ENCODE assay signal across 10 mouse cellular contexts in the genomic region with DNA sequence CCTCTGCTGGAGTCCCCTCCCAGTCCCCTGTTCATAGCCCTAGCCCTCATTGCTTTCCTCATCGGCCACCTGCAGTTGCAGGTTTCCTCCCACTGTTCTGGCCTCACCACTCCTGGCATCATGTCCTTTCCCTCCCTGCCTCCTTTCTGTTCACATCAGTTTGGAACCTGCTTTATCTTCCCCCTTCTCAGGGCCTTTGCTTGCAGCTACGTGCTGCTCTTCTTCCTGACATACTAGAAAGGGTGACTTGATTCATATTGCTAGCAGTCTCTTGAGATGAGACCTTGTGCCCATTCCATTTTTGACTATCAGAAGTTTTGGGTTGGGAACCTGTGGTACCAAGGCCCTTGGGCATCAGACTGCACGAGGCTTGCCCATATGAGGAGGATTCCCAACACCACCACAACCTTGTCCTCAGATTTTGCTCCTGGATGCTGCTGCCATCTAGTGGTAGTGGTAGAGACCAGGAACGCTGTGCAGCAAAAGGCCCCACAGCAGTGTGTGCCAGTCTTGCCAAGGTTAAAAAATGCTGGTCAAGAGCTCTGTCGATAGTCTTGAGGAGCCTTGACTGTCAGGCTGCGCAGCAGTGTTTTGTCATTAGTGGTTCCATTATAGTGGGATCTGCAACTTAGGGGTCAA. TPM values are rescaled to one million over a fixed set of nuclear protein-coding genes. Genes with fewer than 3 reads are reported as not detected.
DNase-seq lines count a peak whose midpoint lies in the region; ATAC-seq and TF ChIP-seq lines count a peak whose summit lies in the region.
"Had no signal": no experiment of that assay in that cellular context is flagged by ENCODE, and none has a peak within 500 bp of the region (broad histone marks: within the 10 kb centered on the region; RNA-seq: fewer than 3 reads in every experiment).

No protein-coding gene starts in this region.

- TF ChIP-seq CTCF in intestine, postnatal 0 days (IDR thresholded peaks at IDR 0.05; ENCODE audit: low read depth): peak; percentile 91
- TF ChIP-seq CTCF in C2C12 (IDR thresholded peaks at IDR 0.05; ENCODE audit: control insufficient read depth, insufficient read depth, insufficient read length) (peak; percentile 71), Patski (IDR thresholded peaks at IDR 0.05) (no peak)
- TF ChIP-seq CTCF in small intestine, adult 2 months (IDR thresholded peaks at IDR 0.05; ENCODE audit: extremely low read depth, insufficient read length, insufficient replicate concordance, low read depth, low read length): peak; percentile 88; the same call in 1 of the 2 replicates

- no peaks in the 10 kb centered on the region for H3K27me3 ChIP-seq in intestine, postnatal 0 days (replicated peaks; ENCODE audit: control insufficient read depth, insufficient read depth, low read length)
- no peaks in the 10 kb centered on the region for H3K27me3 ChIP-seq in intestine, embryonic 16.5 days (replicated peaks; ENCODE audit: control insufficient read depth, insufficient read depth, low read length)
- H3K27me3 ChIP-seq in C2C12 (ENCODE audit: control insufficient read depth, insufficient read depth, insufficient read length) (no peaks in the 10 kb centered on the region), Patski (no peaks in the 10 kb centered on the region)
- H3K27me3 ChIP-seq in small intestine, adult 2 months (ENCODE audit: control insufficient read depth, insufficient read depth, low read length): no peaks in the 10 kb centered on the region
- peaks cover 8% of the 10 kb centered on the region for H3K27me3 ChIP-seq in forebrain, embryonic 10.5 days (ENCODE audit: poor library complexity, severe bottlenecking)

- H3ac ChIP-seq in C2C12 (ENCODE audit: control insufficient read depth, insufficient read length, low read depth): no peak overlapping the region

- DNase-seq in Patski (ENCODE audit: low read depth, low spot score): no peak
- peak; percentile 63 for DNase-seq in embryo, embryonic 10.5 days (ENCODE audit: low spot score)
- peak; percentile 65 to 68 for DNase-seq in left cerebral cortex, postnatal 14 days (ENCODE audit: low spot score in 2 of 2)
- no peak for DNase-seq in forebrain, embryonic 10.5 days (ENCODE audit: extremely low spot score, low spot score)

- no peak overlapping the region for H3K4me3 ChIP-seq in intestine, postnatal 0 days (ENCODE audit: low read depth, low read length)
- H3K4me3 ChIP-seq in intestine, embryonic 16.5 days (ENCODE audit: low read length): no peak overlapping the region
- H3K4me3 ChIP-seq in C2C12 (ENCODE audit: insufficient read depth, poor library complexity, severe bottlenecking): no peak overlapping the region
- H3K4me3 ChIP-seq in small intestine, adult 2 months (ENCODE audit: low read depth, low read length): no peak overlapping the region
- H3K4me3 ChIP-seq in forebrain, embryonic 10.5 days: no peak overlapping the region
- H3K4me3 ChIP-seq: erythroblast, embryonic 14.5 days; liver, embryonic 15.5 days had no signal

- no peaks in the 10 kb centered on the region for H3K9me3 ChIP-seq in intestine, postnatal 0 days (ENCODE audit: control insufficient read depth)
- no peaks in the 10 kb centered on the region for H3K9me3 ChIP-seq in intestine, embryonic 16.5 days (ENCODE audit: control insufficient read depth, low read length)
- no peaks in the 10 kb centered on the region for H3K9me3 ChIP-seq in forebrain, embryonic 10.5 days
- H3K9me3 ChIP-seq: liver, embryonic 15.5 days had no signal

- TF ChIP-seq POLR2A in small intestine, adult 2 months (IDR thresholded peaks at IDR 0.05; ENCODE audit: low read depth, low read length): no peak

- CTCF ChIA-PET in Patski (lab: Charles Lee): interaction anchor here (0.8 to 2.1 kb wide), 7 partner anchors 10 to 286 kb away, joined by 3 to 11 read pairs (median 3); partner anchors contain the start of gene Leng8

- peaks cover 67% of the 10 kb centered on the region for H3K36me3 ChIP-seq in intestine, postnatal 0 days (ENCODE audit: control insufficient read depth, insufficient read depth)
- peaks cover 47% of the 10 kb centered on the region for H3K36me3 ChIP-seq in intestine, embryonic 16.5 days (ENCODE audit: control insufficient read depth, insufficient read depth, low read length)
- peaks cover 63% of the 10 kb centered on the region for H3K36me3 ChIP-seq in C2C12 (ENCODE audit: control insufficient read depth, insufficient read depth)
- H3K36me3 ChIP-seq in small intestine, adult 2 months (ENCODE audit: control insufficient read depth, insufficient read depth, low read length): peaks cover 67% of the 10 kb centered on the region
- peaks cover 79% of the 10 kb centered on the region for H3K36me3 ChIP-seq in forebrain, embryonic 10.5 days (replicated peaks)

- intact Hi-C loops in left cerebral cortex, postnatal 14 days (cut with DNase I): loop anchor here (5.0 kb wide), 2 partner anchors 282 to 327 kb away; no protein-coding TSS in a partner anchor

- H3K4me2 ChIP-seq in intestine, postnatal 0 days (replicated peaks; ENCODE audit: low read depth): no peak overlapping the region
- H3K4me2 ChIP-seq in intestine, embryonic 16.5 days (ENCODE audit: low read depth, low read length): no peak overlapping the region
- H3K4me2 ChIP-seq: liver, embryonic 15.5 days had no signal

- 62% methylated on average over 6 of the region's 6 CpGs for WGBS in intestine, postnatal 0 days
- 65% methylated on average over 6 of the region's 6 CpGs for WGBS in intestine, embryonic 16.5 days
- WGBS in small intestine, adult 2 months: 49% methylated on average over 6 of the region's 6 CpGs
- 75% methylated on average over 6 of the region's 6 CpGs for WGBS in forebrain, embryonic 10.5 days

- H3K79me2 ChIP-seq in C2C12 (ENCODE audit: control insufficient read depth, insufficient read depth): peaks cover 6% of the 10 kb centered on the region

- in situ Hi-C loops in Patski (cut with MboI; ENCODE audit: low pct_unique_long_range_greater_than_20kb): no loop called here

- H3K27ac ChIP-seq in intestine, postnatal 0 days (ENCODE audit: low read depth, low read length): peak overlapping the region; percentile 100; the same call in 1 of the 2 replicates
- no peak overlapping the region for H3K27ac ChIP-seq in intestine, embryonic 16.5 days (ENCODE audit: low read length)
- no peak overlapping the region for H3K27ac ChIP-seq in small intestine, adult 2 months (ENCODE audit: insufficient read depth, low read depth, low read length)
- H3K27ac ChIP-seq in forebrain, embryonic 10.5 days: no peak overlapping the region
- H3K27ac ChIP-seq: liver, embryonic 15.5 days had no signal

- POLR2A ChIA-PET in Patski (lab: Charles Lee): no interaction called here

- H3K4me1 ChIP-seq in intestine, postnatal 0 days (replicated peaks; ENCODE audit: control insufficient read depth, insufficient read depth, low read length): peaks cover 7% of the 10 kb centered on the region; the same call in 1 of the 2 replicates
- H3K4me1 ChIP-seq in intestine, embryonic 16.5 days (ENCODE audit: control insufficient read depth, insufficient read depth, low read length): peaks cover 23% of the 10 kb centered on the region
- peaks cover 12% of the 10 kb centered on the region for H3K4me1 ChIP-seq in small intestine, adult 2 months (ENCODE audit: control insufficient read depth, insufficient read depth, insufficient read length, low read length)
- H3K4me1 ChIP-seq in forebrain, embryonic 10.5 days: peaks cover 23% of the 10 kb centered on the region

- peaks cover 3% of the 10 kb centered on the region for H3K79me3 ChIP-seq in C2C12 (ENCODE audit: low read depth)

- no peak for ATAC-seq in intestine, postnatal 0 days
- no peak for ATAC-seq in intestine, embryonic 16.5 days
- ATAC-seq in Patski: peak; percentile 46

- no peak overlapping the region for H3K9ac ChIP-seq in intestine, postnatal 0 days (ENCODE audit: low read depth, low read length)
- no peak overlapping the region for H3K9ac ChIP-seq in intestine, embryonic 16.5 days (ENCODE audit: low read depth, low read length)
- H3K9ac ChIP-seq: liver, embryonic 15.5 days had no signal

TF ChIP-seq in C2C12, 6 proteins besides CTCF, POLR2A, EP300 and RAD21 (continues in another document):
- no peak for TF ChIP-seq MYOG (IDR thresholded peaks at IDR 0.05; ENCODE audit: control insufficient read depth, extremely low read depth, insufficient read length)
- TF ChIP-seq CEBPB (IDR thresholded peaks at IDR 0.05; ENCODE audit: low read depth): no peak
- TF ChIP-seq USF1 (IDR thresholded peaks at IDR 0.05; ENCODE audit: low read depth): no peak

RNA-seq across cellular contexts. Expression of gene Leng9, which starts 4.5 kb away (rescaled TPM):
- polyA plus RNA-seq in intestine, postnatal 0 days (2015; fragmentation: Nextera tagmentation; extraction: Ambion mirVana): 14.1 and 16.0 TPM in 2 replicates
- polyA plus RNA-seq in intestine, embryonic 16.5 days (2015; fragmentation: Nextera tagmentation; extraction: Ambion mirVana): 6.8 and 7.1 TPM in 2 replicates
- polyA plus RNA-seq in C2C12 (2012; fragmentation: generic; extraction: Trizol) (2.4 TPM), Patski (2021) (6.4 TPM)
- 1 to 10 TPM; 6.1 to 6.7 TPM for total RNA-seq in left cerebral cortex, postnatal 14 days (2021)
- polyA plus RNA-seq in small intestine, adult 2 months (2012; rRNA removed): 24.5 and 92.5 TPM in 2 replicates
- polyA plus RNA-seq in forebrain, embryonic 10.5 days (2016; fragmentation: Nextera tagmentation; extraction: Ambion mirVana): 1.7 and 1.8 TPM in 2 replicates

RNA-seq across cellular contexts. Expression of gene Leng8, which starts 8.8 kb away (rescaled TPM):
- polyA plus RNA-seq in intestine, postnatal 0 days (2015; fragmentation: Nextera tagmentation; extraction: Ambion mirVana): 13.8 and 15.2 TPM in 2 replicates
- 35.5 and 40.3 TPM in 2 replicates for polyA plus RNA-seq in intestine, embryonic 16.5 days (2015; fragmentation: Nextera tagmentation; extraction: Ambion mirVana)
- polyA plus RNA-seq in C2C12 (2012; fragmentation: generic; extraction: Trizol) (17.9 TPM), Patski (2021) (92.8 TPM)
- 100 to 1,000 TPM; 152 TPM for total RNA-seq in left cerebral cortex, postnatal 14 days (2021)
- polyA plus RNA-seq in small intestine, adult 2 months (2012; rRNA removed): 272 and 372 TPM in 2 replicates
- polyA plus RNA-seq in forebrain, embryonic 10.5 days (2016; fragmentation: Nextera tagmentation; extraction: Ambion mirVana): 60.6 and 61.5 TPM in 2 replicates

RNA-seq across cellular contexts. Expression of gene Cdc42ep5, which starts 19.0 kb away (rescaled TPM):
- polyA plus RNA-seq in intestine, postnatal 0 days (2015; fragmentation: Nextera tagmentation; extraction: Ambion mirVana): 120 and 126 TPM in 2 replicates
- 83.5 and 84.5 TPM in 2 replicates for polyA plus RNA-seq in intestine, embryonic 16.5 days (2015; fragmentation: Nextera tagmentation; extraction: Ambion mirVana)
- 26.1 TPM for polyA plus RNA-seq in C2C12 (2012; fragmentation: generic; extraction: Trizol)
- 0.58 TPM for polyA plus RNA-seq in Patski (2021)
- 1 to 10 TPM; 2.4 to 3.2 TPM for total RNA-seq in left cerebral cortex, postnatal 14 days (2021)
- polyA plus RNA-seq in small intestine, adult 2 months (2012; rRNA removed): 252 and 655 TPM in 2 replicates
- polyA plus RNA-seq in forebrain, embryonic 10.5 days (2016; fragmentation: Nextera tagmentation; extraction: Ambion mirVana): 18.3 and 22.1 TPM in 2 replicates

RNA-seq across cellular contexts. Expression of gene Ttyh1, which starts 26.5 kb away (rescaled TPM):
- 2.6 and 3.7 TPM in 2 replicates for polyA plus RNA-seq in intestine, postnatal 0 days (2015; fragmentation: Nextera tagmentation; extraction: Ambion mirVana)
- 5.2 and 6.5 TPM in 2 replicates for polyA plus RNA-seq in intestine, embryonic 16.5 days (2015; fragmentation: Nextera tagmentation; extraction: Ambion mirVana)
- polyA plus RNA-seq in C2C12 (2012; fragmentation: generic; extraction: Trizol) (0.05 TPM), Patski (2021) (0.12 TPM)
- 100 to 1,000 TPM; 837 to 867 TPM for total RNA-seq in left cerebral cortex, postnatal 14 days (2021)
- polyA plus RNA-seq in small intestine, adult 2 months (2012; rRNA removed): 21.5 and 23.4 TPM in 2 replicates
- polyA plus RNA-seq in forebrain, embryonic 10.5 days (2016; fragmentation: Nextera tagmentation; extraction: Ambion mirVana): 32.6 and 33.0 TPM in 2 replicates
- polyA plus RNA-seq: erythroblast, embryonic 14.5 days had no signal

Comparison
In these comparisons a context has a peak if more than half of its experiments do, and no peak if none do; other contexts are left out.
1. DNase-seq: peak in embryo, embryonic 10.5 days (single experiment) and left cerebral cortex, postnatal 14 days (2 of 2); none in Patski (single experiment) and forebrain, embryonic 10.5 days (single experiment).
2. RNA of gene Cdc42ep5, which starts 19.0 kb away (polyA plus RNA-seq): 252 to 655 TPM in small intestine, adult 2 months, 120 to 126 TPM in intestine, postnatal 0 days, 83.5 to 84.5 TPM in intestine, embryonic 16.5 days, 26.1 TPM in C2C12 (single experiment) and 18.3 to 22.1 TPM in forebrain, embryonic 10.5 days; 0.58 TPM in Patski (single experiment); every median in the first group is over 10 times any median in the second.